Mouse (Mus musculus) lung, postnatal 0 days (tissue): ENCODE data around the gene Vmn2r80. TPM values are rescaled to one million over a fixed set of nuclear protein-coding genes. Genes with fewer than 3 reads are reported as not detected.
A peak's percentile ranks its signal among the peaks of the same experiment; 100 is the strongest.
"Not testable (repeated sequence)": the region's sequence is repeated elsewhere in the genome, so short reads cannot be mapped to it uniquely, and the experiment has no call there.

Experiments
- ATAC-seq: fragments of 200-750 bp; cut with Nextera tagmentation; 2 replicates; pipeline ENCODE4 v1.8.0; 2017; ENCODE audit warnings: moderate library complexity
- DNase-seq: peaks from one replicate; pipeline ENCODE4 v3.0.0-alpha.2; 2016; ENCODE audit warnings: low spot score
- H3K27ac ChIP-seq: fragments of 300-500 bp; sonication (generic); 2 replicates; pipeline ENCODE4 v1.5.1; 2014; ENCODE audit warnings: antibody characterized with exemption, mild to moderate bottlenecking, low read length, mixed read lengths
- H3K27me3 ChIP-seq: fragments of 300-500 bp; sonication (generic); replicated peaks from 2 replicates; pipeline ENCODE4 v1.6.1; 2014; ENCODE audit warnings: low read length, mixed read lengths; ENCODE audit not compliant: insufficient read depth
- H3K36me3 ChIP-seq: fragments of 300-500 bp; sonication (generic); 2 replicates; pipeline ENCODE4 v1.6.1; 2014; ENCODE audit warnings: low read length, mixed read lengths; ENCODE audit not compliant: insufficient read depth
- H3K4me1 ChIP-seq: fragments of 300-500 bp; sonication (generic); 2 replicates; pipeline ENCODE4 v1.6.1; 2014; ENCODE audit warnings: antibody characterized with exemption, low read depth, low read length, mixed read lengths; ENCODE audit not compliant: insufficient read depth
- H3K4me2 ChIP-seq: fragments of 300-500 bp; sonication (generic); replicated peaks from 2 replicates; pipeline ENCODE4 v1.6.1; 2014; ENCODE audit warnings: low read depth, mild to moderate bottlenecking, low read length, moderate library complexity, mixed read lengths
- H3K4me3 ChIP-seq: fragments of 300-500 bp; sonication (generic); 2 replicates; pipeline ENCODE4 v1.5.1; 2014; ENCODE audit warnings: low read depth, low read length
- H3K9ac ChIP-seq: fragments of 300-500 bp; sonication (generic); replicated peaks from 2 replicates; pipeline ENCODE4 v1.6.1; 2014; ENCODE audit warnings: low read depth, mild to moderate bottlenecking
- H3K9me3 ChIP-seq: fragments of 300-500 bp; sonication (generic); 2 replicates; pipeline ENCODE4 v1.6.1; 2016; ENCODE audit warnings: low read length, mixed read lengths
- CTCF ChIP-seq: IDR thresholded peaks from 2 replicates; pipeline ENCODE4 v1.5.1; 2016; ENCODE audit warnings: antibody characterized with exemption, mild to moderate bottlenecking
- EP300 ChIP-seq: IDR thresholded peaks from 2 replicates; pipeline ENCODE4 v1.6.1; 2016; ENCODE audit warnings: antibody characterized with exemption, mild to moderate bottlenecking, control low read depth
- WGBS: fragments of 180-500 bp; shearing (Covaris S2); extraction: QIAGEN DNeasy Blood & Tissue Kit; methylation state at CpG from one replicate; pipeline ENCODE4 v1.1.7; 2014; 5-methylcytosine and 5-hydroxymethylcytosine counted together
- polyA plus RNA-seq: library from polyadenylated mRNA; unstranded; fragments of >200 nt; fragmentation: Nextera tagmentation; extraction: Ambion mirVana; gene quantifications from 2 replicates; pipeline ENCODE4 v1.2.1, GENCODE M21; 2015

Vmn2r80 gene
- polyA plus RNA-seq, 1 experiment from 2014 or later: not detected

DNA sequence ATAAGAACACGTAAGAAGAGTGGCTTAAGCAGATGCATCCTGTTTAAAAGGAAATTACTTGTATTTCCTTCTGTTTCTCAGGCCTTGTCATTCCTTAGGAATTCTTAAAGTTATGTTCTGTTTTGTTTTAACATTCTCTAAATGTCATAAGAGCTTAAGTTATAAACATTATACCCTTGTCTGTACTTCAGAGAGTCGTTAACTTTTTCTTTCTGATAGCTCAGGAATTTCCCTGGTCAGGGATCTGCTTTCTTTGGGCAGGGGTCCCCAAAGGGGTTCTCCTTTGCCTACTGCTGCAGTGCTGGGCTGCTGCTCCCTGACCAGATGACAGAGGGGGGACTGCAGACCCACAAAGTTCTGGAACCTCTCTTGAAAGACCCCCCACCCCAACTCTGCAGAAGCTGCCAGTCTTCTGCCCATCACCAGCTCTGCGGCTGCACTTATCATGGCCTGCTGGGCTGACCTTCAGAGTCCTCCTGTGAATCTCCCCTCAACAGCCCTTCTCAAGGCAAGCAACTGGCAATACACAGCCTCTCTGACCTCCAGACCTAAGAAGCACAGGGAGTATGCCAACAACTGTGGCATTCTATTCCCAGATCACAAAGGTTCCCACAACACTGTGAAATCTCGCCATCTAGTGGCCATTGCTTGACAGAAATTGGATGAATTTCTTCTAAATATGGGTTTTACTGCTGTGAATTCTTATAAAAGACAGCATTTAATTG lies 32.3 kb upstream of the Vmn2r80 start:
- Histone ChIP-seq H3K4me3 (no peak overlapping the region), H3K9me3 (no peaks in the 10 kb centered on the region), H3K4me1 (no peaks in the 10 kb centered on the region), H3K9ac (no peak overlapping the region), H3K27me3 (no peaks in the 10 kb centered on the region), H3K36me3 (no peaks in the 10 kb centered on the region), H3K27ac (peak overlapping the region; percentile 47; the same call in 1 of the 2 replicates), H3K4me2 (no peak overlapping the region)
- peak; percentile 84 for ATAC-seq
- TF ChIP-seq CTCF (peak; percentile 89), EP300 (peak; percentile 39; the same call in 1 of the 2 replicates)
- 18% methylated on average over 4 of the region's 4 CpGs for WGBS
- peak; percentile 90 for DNase-seq

- Histone ChIP-seq H3K4me2 (no peak overlapping the region), H3K27me3 (no peaks in the 10 kb centered on the region), H3K27ac (no peak overlapping the region), H3K4me3 (no peak overlapping the region), H3K9ac (no peak overlapping the region), H3K4me1 (no peaks in the 10 kb centered on the region), H3K9me3 (no peaks in the 10 kb centered on the region), H3K36me3 (no peaks in the 10 kb centered on the region)
- TF ChIP-seq EP300: no peak
- TF ChIP-seq CTCF: no peak
- DNase-seq (no peak), ATAC-seq (no peak)
Measured at GRCm38 (mm10) chr10:79151602-79152001, 3.0 kb downstream of the Vmn2r80 start.

GRCm38 (mm10) chr10:79199973-79200372 lies 51.4 kb downstream of the Vmn2r80 start:
- 89% methylated on average over 1 of the region's 1 CpGs for WGBS
- not testable (repeated sequence) for ATAC-seq, DNase-seq, H3K27me3 ChIP-seq, H3K9me3 ChIP-seq, H3K4me3 ChIP-seq, H3K27ac ChIP-seq, H3K4me1 ChIP-seq, H3K9ac ChIP-seq, H3K4me2 ChIP-seq, H3K36me3 ChIP-seq

DNA sequence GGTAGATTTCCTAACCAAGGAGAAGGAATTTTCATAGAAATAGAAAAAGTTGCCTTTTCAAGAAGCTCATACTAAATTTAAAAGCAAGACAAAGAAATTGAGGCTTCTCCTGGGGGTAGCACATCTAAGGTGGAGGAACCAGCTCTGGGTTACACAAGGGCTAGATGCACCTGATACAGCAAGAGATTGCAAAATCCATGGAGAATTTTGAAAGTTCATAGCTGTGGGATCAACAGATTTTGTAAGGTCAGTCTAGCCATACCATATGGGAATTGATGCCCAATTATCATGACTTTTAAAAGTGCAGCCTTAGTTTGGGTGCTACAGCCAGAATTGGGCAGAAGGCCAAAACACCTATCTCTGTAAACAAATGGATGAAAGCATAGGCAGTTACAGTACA lies 71.9 kb downstream of the Vmn2r80 start:
- TF ChIP-seq CTCF (no peak), EP300 (no peak)
- H3K27me3 ChIP-seq: no peaks in the 10 kb centered on the region
- no peak for ATAC-seq
- no peak overlapping the region for H3K27ac ChIP-seq
- no peaks in the 10 kb centered on the region for H3K9me3 ChIP-seq
- H3K36me3 ChIP-seq: no peaks in the 10 kb centered on the region
- no peaks in the 10 kb centered on the region for H3K4me1 ChIP-seq
- no peak overlapping the region for H3K9ac ChIP-seq
- H3K4me3 ChIP-seq: no peak overlapping the region
- DNase-seq: no peak
- no peak overlapping the region for H3K4me2 ChIP-seq

- Histone ChIP-seq H3K4me3 (no peak overlapping the region), H3K9ac (no peak overlapping the region), H3K36me3 (no peaks in the 10 kb centered on the region), H3K4me2 (no peak overlapping the region), H3K9me3 (no peaks in the 10 kb centered on the region), H3K27ac (no peak overlapping the region), H3K4me1 (no peaks in the 10 kb centered on the region), H3K27me3 (no peaks in the 10 kb centered on the region)
- ATAC-seq (no peak), DNase-seq (no peak)
- TF ChIP-seq CTCF (no peak), EP300 (no peak)
Measured at GRCm38 (mm10) chr10:79221606-79222005, 73.0 kb downstream of the Vmn2r80 start.

- WGBS: 63% methylated on average over 7 of the region's 7 CpGs
- ATAC-seq (no peak), DNase-seq (no peak)
- TF ChIP-seq EP300: no peak
- TF ChIP-seq CTCF: no peak
- no peak overlapping the region for H3K4me3 ChIP-seq
- no peak overlapping the region for H3K9ac ChIP-seq
- no peaks in the 10 kb centered on the region for H3K4me1 ChIP-seq
- H3K27me3 ChIP-seq: no peaks in the 10 kb centered on the region
- no peak overlapping the region for H3K4me2 ChIP-seq
- H3K36me3 ChIP-seq: no peaks in the 10 kb centered on the region
- H3K9me3 ChIP-seq: no peaks in the 10 kb centered on the region
- no peak overlapping the region for H3K27ac ChIP-seq
Measured at GRCm38 (mm10) chr10:79222214-79222613, 73.6 kb downstream of the Vmn2r80 start.

Other genes starting within 250 kb of the Vmn2r80 start
- not detected in 2 replicates for gene Olfr1354, start 235.6 kb upstream of the Vmn2r80 start, polyA plus RNA-seq
- gene Olfr8, start 198.1 kb upstream of the Vmn2r80 start, polyA plus RNA-seq: not detected in 2 replicates
- gene Olfr1353, start 185.5 kb upstream of the Vmn2r80 start, polyA plus RNA-seq: not detected in 2 replicates
- gene Olfr1352, start 167.7 kb upstream of the Vmn2r80 start, polyA plus RNA-seq: not detected in 2 replicates
- not detected in 2 replicates for gene Olfr1351, start 136.3 kb upstream of the Vmn2r80 start, polyA plus RNA-seq
- gene Olfr57, start 120.0 kb upstream of the Vmn2r80 start, polyA plus RNA-seq: not detected in 2 replicates
- gene 2610008E11Rik, start 51.2 kb upstream of the Vmn2r80 start, polyA plus RNA-seq: 15.8 and 16.4 TPM in 2 replicates
- not detected in 2 replicates for gene Vmn2r81, start 98.9 kb downstream of the Vmn2r80 start, polyA plus RNA-seq
- not detected in 2 replicates for gene Vmn2r82, start 207.8 kb downstream of the Vmn2r80 start, polyA plus RNA-seq